Mouse (Mus musculus) C2C12 (cell line): Measurements from ENCODE around the gene Rtf1.

ENCODE experiments used
- CEBPB ChIP-seq: IDR thresholded peaks from one replicate; pipeline ENCODE4 v1.6.1; 2011; ENCODE audit warnings: low read depth, mild to moderate bottlenecking, control low read depth, moderate library complexity
- CTCF ChIP-seq: IDR thresholded peaks from one replicate; pipeline ENCODE4 v1.5.1; 2011; ENCODE audit not compliant: control insufficient read depth, insufficient read depth, insufficient read length
- FOSL1 ChIP-seq: IDR thresholded peaks from one replicate; pipeline ENCODE4 v1.8.0; 2011; ENCODE audit warnings: mild to moderate bottlenecking, low read length; ENCODE audit not compliant: poor library complexity, insufficient read depth, severe bottlenecking
- MAX ChIP-seq: IDR thresholded peaks from one replicate; pipeline ENCODE4 v1.6.1; 2011; ENCODE audit warnings: mild to moderate bottlenecking, control low read depth
- MYOD1 ChIP-seq: IDR thresholded peaks from one replicate; pipeline ENCODE4 v1.6.1; 2011; ENCODE audit warnings: low read depth; ENCODE audit not compliant: control insufficient read depth, insufficient read length
- MYOG ChIP-seq: IDR thresholded peaks from one replicate; pipeline ENCODE4 v1.6.1; 2011; ENCODE audit not compliant: control insufficient read depth, insufficient read length; ENCODE audit errors: extremely low read depth
- USF1 ChIP-seq: IDR thresholded peaks from one replicate; pipeline ENCODE4 v1.6.1; 2011; ENCODE audit warnings: low read depth, mild to moderate bottlenecking, control low read depth, moderate library complexity

GRCm38 (mm10) chr2:119758101-119758843 lies 83.4 kb downstream of the Rtf1 start:
- TF ChIP-seq MAX (no peak), CTCF (no peak), CEBPB (no peak), USF1 (no peak), FOSL1 (no peak), MYOD1 (no peak), MYOG (no peak)
